Mouse (Mus musculus) limb, embryonic 15.5 days (tissue): ENCODE data around the gene Klrb1. TPM values are rescaled to one million over a fixed set of nuclear protein-coding genes. Genes with fewer than 3 reads are reported as not detected.
"Not testable (repeated sequence)": the region's sequence is repeated elsewhere in the genome, so short reads cannot be mapped to it uniquely, and the experiment has no call there.

ENCODE experiments used
- ATAC-seq: fragments of 200-750 bp; cut with Nextera tagmentation; 2 replicates; pipeline ENCODE4 v1.8.0; 2017; ENCODE audit warnings: low read depth, moderate TSS enrichment; ENCODE audit not compliant: insufficient number of reproducible peaks, low FRiP score, low TSS enrichment
- H3K27ac ChIP-seq: fragments of 300-500 bp; sonication (generic); 2 replicates; pipeline ENCODE4 v1.5.1; 2015; ENCODE audit warnings: moderate library complexity, mild to moderate bottlenecking, inconsistent platforms
- H3K27me3 ChIP-seq: fragments of 300-500 bp; sonication (generic); 2 replicates; pipeline ENCODE4 v1.6.1; 2015; ENCODE audit warnings: inconsistent platforms
- H3K36me3 ChIP-seq: fragments of 300-500 bp; sonication (generic); 2 replicates; pipeline ENCODE4 v1.6.1; 2015; ENCODE audit warnings: inconsistent platforms
- H3K4me1 ChIP-seq: fragments of 300-500 bp; sonication (generic); 2 replicates; pipeline ENCODE4 v1.6.1; 2015; ENCODE audit warnings: inconsistent platforms
- H3K4me2 ChIP-seq: fragments of 300-500 bp; sonication (generic); 2 replicates; pipeline ENCODE4 v1.6.1; 2015; ENCODE audit warnings: mild to moderate bottlenecking, inconsistent platforms
- H3K4me3 ChIP-seq: fragments of 300-500 bp; sonication (generic); 2 replicates; pipeline ENCODE4 v1.5.1; 2015; ENCODE audit warnings: mild to moderate bottlenecking, inconsistent platforms
- H3K9ac ChIP-seq: fragments of 300-500 bp; sonication (generic); 2 replicates; pipeline ENCODE4 v1.6.1; 2015; ENCODE audit warnings: inconsistent platforms
- H3K9me3 ChIP-seq: fragments of 300-500 bp; sonication (generic); 2 replicates; pipeline ENCODE4 v1.6.1; 2016; ENCODE audit warnings: inconsistent platforms
- WGBS: fragments of 180-500 bp; shearing (Covaris S2); methylation state at CpG from one replicate; pipeline ENCODE4 v1.1.7; 2015; 5-methylcytosine and 5-hydroxymethylcytosine counted together
- polyA plus RNA-seq: library from polyadenylated mRNA; unstranded; fragments of >200 nt; fragmentation: Nextera tagmentation; extraction: Ambion mirVana; gene quantifications from 2 replicates; pipeline ENCODE4 v1.2.1, GENCODE M21; 2015

Gene Klrb1
- polyA plus RNA-seq, 1 experiment from 2014 or later, result not detected

DNA sequence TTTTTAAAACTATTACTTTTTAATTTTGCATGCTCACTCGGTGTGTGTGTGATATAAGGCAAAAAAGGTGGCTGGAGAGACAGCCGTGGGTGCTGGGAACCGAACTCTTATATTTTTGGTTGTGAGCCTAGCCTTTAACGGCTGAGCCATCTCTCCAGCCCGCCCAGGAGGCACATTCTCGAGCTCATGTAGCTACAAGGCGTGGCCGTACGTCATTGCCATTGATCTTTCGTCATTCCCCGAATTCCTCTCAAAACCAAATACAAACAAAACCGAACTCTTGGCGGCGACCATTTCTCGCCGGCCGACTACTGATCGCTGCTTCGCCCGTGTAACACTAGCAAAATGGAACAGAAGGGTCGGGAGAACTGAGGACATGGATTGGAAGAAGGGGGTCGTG is 37.2 kb upstream of the Klrb1 start:
- Histone ChIP-seq H3K9ac (peak overlapping the region; percentile 61), H3K4me3 (peak overlapping the region; percentile 62), H3K4me2 (0 out of 2 replicates have a peak overlapping the region, but pooled peaks have one; percentile 19), H3K27ac (peak overlapping the region; percentile 93)
- H3K36me3 ChIP-seq, H3K4me1 ChIP-seq, H3K9me3 ChIP-seq, H3K27me3 ChIP-seq: not testable (repeated sequence)
- peak; percentile 21; the same call in 1 of the 2 replicates for ATAC-seq
- WGBS, result under 1% methylated on average over 22 of the region's 22 CpGs

DNA sequence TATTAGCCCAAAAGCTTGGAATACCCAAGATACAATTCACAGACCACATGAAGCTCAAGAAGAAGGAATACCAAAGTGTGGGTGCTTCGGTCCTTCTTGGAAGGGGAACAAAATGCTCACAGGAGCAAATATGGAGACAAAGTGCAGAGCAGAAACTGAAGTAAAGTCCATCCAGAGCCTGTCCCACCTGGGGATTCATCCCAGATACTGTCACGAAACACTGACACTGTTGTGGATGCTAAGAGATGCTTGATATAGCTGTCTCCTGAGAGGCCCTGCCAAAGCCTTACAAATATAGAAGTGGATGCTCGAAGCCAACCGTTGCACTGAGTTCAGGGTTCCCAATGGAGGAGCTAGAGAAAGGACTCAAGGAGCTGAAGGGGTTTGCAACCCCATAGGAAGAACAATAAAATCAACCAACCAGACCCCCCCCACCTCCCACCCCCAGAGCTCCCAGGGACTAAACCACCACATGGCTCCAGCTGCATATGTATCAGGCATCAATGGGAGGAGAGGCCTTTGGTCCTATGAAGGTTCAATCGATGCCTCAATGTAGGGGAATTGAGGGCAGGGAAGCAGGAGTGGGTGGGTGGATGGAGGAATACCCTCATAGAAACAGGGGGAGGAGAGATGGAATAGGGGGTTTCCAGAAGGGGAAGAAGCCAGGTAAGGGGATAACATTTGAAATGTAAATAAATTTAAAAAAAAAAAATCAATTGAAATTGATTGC is 36.5 kb upstream of the Klrb1 start:
- 82% methylated on average over 5 of the region's 5 CpGs for WGBS

DNA sequence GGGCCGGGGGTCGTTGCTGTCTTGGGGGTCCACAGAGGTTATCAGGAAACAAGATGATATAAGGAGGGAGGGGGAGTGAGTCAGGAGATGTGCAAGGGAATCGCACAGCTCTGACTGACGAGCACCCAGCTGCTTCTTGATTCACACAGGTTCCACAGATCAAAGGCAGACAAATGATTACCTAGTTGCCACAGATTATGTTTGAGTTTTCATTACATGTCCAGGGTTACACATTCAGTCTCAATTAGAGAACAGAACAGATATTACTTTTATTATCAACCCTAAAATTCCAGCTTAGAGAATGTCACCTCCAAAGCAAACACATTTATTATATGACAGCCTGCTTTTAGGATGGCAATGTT is 32.5 kb upstream of the Klrb1 start:
- H3K4me2 ChIP-seq, H3K9ac ChIP-seq, H3K36me3 ChIP-seq, H3K27ac ChIP-seq, H3K4me3 ChIP-seq, H3K9me3 ChIP-seq, H3K4me1 ChIP-seq, H3K27me3 ChIP-seq, ATAC-seq: not testable (repeated sequence)
- 38% methylated on average over 4 of the region's 4 CpGs for WGBS

More for the DNA sequence above, 36.5 kb upstream of the Klrb1 start:
- Histone ChIP-seq H3K36me3 (no peaks in the 10 kb centered on the region), H3K4me2 (no peak overlapping the region), H3K9ac (no peak overlapping the region), H3K27ac (no peak overlapping the region), H3K27me3 (no peaks in the 10 kb centered on the region), H3K9me3 (no peaks in the 10 kb centered on the region), H3K4me3 (peak overlapping the region; percentile 62; the same call in 1 of the 2 replicates), H3K4me1 (peaks cover 4% of the 10 kb centered on the region; the same call in 1 of the 2 replicates)
- ATAC-seq, result no peak

DNA sequence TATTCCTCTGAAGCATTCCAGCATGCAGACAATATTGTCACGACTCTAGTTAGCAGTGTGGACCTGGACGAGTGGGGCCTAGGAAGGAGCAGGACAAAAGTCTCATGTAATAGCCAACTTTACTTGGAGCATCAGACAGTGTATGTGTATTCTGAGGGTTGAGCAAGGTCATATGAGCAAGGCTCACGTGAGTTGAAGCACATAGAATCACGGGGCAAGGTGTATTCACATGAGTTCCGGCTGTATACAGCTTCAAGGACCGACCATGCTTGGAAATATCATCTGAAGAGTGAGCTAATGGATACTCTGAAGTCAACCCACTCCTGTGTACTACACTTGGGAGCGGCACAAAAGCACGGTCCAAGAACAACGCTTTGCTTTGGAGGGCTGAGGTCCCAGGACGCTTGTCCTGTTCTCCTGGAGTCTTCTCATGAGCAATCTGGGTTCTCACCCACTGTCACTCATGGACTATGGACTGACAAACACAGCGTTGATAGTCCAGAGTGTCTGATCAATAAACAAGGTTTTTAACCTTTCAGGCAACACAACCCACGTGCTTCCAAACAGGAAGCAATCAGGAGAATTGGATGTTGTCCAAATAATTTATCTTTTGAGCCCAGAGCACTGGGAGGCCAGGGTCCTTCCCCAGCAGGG is 32.0 kb upstream of the Klrb1 start:
- H3K27me3 ChIP-seq, ATAC-seq, H3K9me3 ChIP-seq, H3K9ac ChIP-seq, H3K36me3 ChIP-seq, H3K4me1 ChIP-seq: not testable (repeated sequence)
- WGBS, result 73% methylated on average over 12 of the region's 12 CpGs
- peak overlapping the region; percentile 20 for H3K4me2 ChIP-seq
- H3K27ac ChIP-seq, result peak overlapping the region; percentile 65
- 0 out of 2 replicates have a peak overlapping the region, but pooled peaks have one; percentile 7 for H3K4me3 ChIP-seq

DNA sequence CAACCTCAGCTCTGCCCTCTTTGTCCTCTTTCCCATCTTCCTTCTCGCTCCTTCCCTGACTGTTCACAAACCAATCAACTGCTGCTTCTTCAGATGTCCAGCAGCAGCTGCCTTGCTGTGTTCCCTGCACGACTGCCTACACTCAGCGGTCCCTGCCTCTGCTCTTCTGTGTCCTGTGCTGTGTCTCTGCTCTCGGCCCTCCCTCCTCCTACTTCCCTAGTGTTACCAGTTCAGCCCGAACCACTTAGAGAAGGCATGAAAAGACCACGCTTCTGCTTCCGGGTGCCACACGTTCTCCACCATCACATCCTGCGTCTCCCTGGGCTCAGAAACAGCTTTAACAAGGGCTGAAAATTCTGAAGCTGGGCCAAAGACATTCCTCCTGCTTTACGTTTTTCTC is 31.4 kb upstream of the Klrb1 start:
- 27% methylated on average over 9 of the region's 10 CpGs for WGBS
- Histone ChIP-seq H3K4me3 (0 out of 2 replicates have a peak overlapping the region, but pooled peaks have one; percentile 7), H3K27ac (peak overlapping the region; percentile 65), H3K4me2 (peak overlapping the region; percentile 20)
- not testable (repeated sequence) for ATAC-seq, H3K9ac ChIP-seq, H3K27me3 ChIP-seq, H3K9me3 ChIP-seq, H3K36me3 ChIP-seq, H3K4me1 ChIP-seq

DNA sequence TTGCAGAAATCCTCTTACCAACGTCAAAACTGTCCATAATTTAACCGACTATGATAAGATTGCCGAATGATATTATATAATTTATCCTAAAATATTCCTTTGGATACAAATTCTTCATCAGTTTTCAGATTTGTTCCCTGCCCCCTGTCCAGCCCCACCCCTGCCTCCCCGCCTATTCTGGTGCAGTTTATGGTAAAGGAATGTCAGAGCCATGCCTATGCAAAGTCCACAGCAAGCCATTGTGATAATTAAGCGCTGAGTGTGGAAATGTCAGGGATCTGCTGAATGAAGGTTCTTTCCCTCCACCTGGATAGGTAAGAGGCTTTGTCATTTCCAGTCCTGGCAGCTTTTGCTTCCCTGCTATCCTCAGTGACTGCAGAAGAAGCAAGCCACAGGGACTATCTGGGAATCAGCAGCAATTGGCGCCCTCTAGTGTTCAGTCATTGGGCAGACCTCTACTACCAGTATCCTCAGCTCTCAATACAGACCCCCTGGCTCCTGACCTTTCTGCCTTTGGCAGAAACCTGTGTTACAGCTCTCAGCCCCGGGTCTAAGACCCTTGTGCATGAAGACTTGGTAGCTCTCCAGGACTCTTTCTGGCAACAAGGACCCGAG is 30.9 kb upstream of the Klrb1 start:
- H3K9ac ChIP-seq, H3K9me3 ChIP-seq, H3K27ac ChIP-seq, H3K4me1 ChIP-seq, H3K36me3 ChIP-seq, H3K27me3 ChIP-seq, H3K4me2 ChIP-seq: not testable (repeated sequence)
- WGBS, result 37% methylated on average over 8 of the region's 8 CpGs
- ATAC-seq, result peak; percentile 85; the same call in 1 of the 2 replicates
- H3K4me3 ChIP-seq, result 0 out of 2 replicates have a peak overlapping the region, but pooled peaks have one; percentile 7

DNA sequence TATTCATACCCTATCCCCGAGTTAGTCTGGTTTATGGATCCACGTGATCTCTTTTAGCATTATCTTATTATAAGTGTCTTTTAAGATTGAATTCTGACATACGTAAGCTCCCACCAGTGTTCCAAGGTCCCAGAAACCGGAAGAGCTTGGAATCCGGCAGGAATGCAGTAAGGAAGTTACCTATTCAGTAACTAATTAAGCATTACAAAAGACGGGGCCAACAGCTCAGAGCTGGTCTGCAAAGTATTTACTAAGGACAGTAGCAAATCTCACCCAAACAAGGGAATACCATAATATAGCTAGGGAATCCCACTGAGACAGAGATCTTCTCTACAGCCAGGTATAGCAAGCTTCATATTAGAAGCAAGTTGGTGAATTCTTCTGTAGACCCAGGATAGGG is 24.1 kb upstream of the Klrb1 start:
- H3K4me3 ChIP-seq, H3K27ac ChIP-seq, ATAC-seq, H3K4me2 ChIP-seq, H3K4me1 ChIP-seq, H3K27me3 ChIP-seq, H3K9ac ChIP-seq, H3K36me3 ChIP-seq, H3K9me3 ChIP-seq: not testable (repeated sequence)
- 69% methylated on average over 6 of the region's 6 CpGs for WGBS

DNA sequence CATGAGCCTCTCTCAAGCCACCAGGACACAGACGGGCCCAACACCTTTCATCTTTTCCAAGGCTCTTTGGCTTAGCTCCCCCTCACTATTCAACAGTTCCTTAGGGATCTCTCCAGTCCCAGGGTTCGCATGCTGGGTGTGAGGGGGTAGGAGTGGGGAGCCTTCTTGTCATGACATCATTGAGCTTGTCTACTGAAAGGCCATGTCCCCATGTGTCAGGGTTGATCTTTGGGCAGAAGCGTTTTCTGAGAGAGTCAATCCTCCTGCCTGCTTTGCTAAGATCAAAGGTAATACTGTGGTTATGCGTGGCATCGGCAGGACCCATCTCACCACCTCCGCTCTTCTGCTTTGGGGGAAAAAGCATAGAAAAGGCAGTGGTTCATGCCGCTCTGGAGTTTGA is 14.6 kb upstream of the Klrb1 start:
- Histone ChIP-seq H3K27ac (no peak overlapping the region), H3K9me3 (no peaks in the 10 kb centered on the region), H3K27me3 (no peaks in the 10 kb centered on the region), H3K36me3 (no peaks in the 10 kb centered on the region), H3K9ac (no peak overlapping the region), H3K4me3 (no peak overlapping the region), H3K4me2 (no peak overlapping the region), H3K4me1 (no peaks in the 10 kb centered on the region)
- 84% methylated on average over 7 of the region's 7 CpGs for WGBS
- ATAC-seq, result no peak

DNA sequence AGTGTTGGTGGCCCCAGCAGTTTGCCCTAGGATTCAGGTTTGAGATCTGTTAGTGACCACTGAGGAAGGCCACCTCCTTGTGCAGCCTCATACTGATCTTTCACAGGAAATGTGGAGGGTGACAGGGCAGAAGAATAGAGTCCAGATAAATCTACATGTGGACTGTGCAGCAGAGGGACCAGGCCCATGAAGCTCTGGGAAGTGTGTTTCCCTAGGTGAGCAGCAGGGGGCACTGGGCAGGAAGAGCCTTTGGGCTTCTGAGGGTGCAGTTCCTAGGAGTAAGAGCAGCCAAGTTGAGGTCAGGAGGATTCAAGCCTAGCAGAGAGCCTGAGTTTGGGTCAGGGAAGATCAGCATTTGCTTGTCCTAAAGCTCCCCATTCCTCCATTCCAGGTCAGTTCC is 13.2 kb upstream of the Klrb1 start:
- Histone ChIP-seq H3K36me3 (no peaks in the 10 kb centered on the region), H3K9me3 (no peaks in the 10 kb centered on the region), H3K4me3 (no peak overlapping the region), H3K4me1 (no peaks in the 10 kb centered on the region), H3K9ac (no peak overlapping the region), H3K4me2 (no peak overlapping the region), H3K27me3 (no peaks in the 10 kb centered on the region), H3K27ac (no peak overlapping the region)
- ATAC-seq, result no peak

DNA sequence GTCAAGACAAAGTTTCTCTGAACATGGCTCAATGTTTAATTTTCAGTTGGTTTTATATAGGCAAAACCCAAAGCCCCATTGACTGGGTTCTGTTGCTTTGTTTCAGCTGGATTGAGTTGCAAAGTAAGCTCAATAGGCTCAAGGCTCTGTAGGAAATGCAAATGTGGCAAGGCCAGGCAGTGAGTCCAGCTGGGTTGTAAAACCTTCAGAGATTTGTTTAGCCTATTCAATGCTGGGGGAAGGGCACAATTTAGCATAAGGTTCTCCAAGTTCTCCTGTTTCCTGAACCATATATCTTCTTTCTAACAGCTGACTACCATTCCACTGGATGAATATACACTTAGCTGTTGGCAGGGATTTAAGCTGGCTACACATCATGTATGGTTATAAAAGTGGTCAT is 12.0 kb upstream of the Klrb1 start:
- Histone ChIP-seq H3K4me2 (no peak overlapping the region), H3K36me3 (no peaks in the 10 kb centered on the region), H3K4me3 (no peak overlapping the region), H3K9ac (no peak overlapping the region), H3K9me3 (no peaks in the 10 kb centered on the region), H3K27ac (no peak overlapping the region), H3K4me1 (no peaks in the 10 kb centered on the region), H3K27me3 (no peaks in the 10 kb centered on the region)
- ATAC-seq, result no peak

DNA sequence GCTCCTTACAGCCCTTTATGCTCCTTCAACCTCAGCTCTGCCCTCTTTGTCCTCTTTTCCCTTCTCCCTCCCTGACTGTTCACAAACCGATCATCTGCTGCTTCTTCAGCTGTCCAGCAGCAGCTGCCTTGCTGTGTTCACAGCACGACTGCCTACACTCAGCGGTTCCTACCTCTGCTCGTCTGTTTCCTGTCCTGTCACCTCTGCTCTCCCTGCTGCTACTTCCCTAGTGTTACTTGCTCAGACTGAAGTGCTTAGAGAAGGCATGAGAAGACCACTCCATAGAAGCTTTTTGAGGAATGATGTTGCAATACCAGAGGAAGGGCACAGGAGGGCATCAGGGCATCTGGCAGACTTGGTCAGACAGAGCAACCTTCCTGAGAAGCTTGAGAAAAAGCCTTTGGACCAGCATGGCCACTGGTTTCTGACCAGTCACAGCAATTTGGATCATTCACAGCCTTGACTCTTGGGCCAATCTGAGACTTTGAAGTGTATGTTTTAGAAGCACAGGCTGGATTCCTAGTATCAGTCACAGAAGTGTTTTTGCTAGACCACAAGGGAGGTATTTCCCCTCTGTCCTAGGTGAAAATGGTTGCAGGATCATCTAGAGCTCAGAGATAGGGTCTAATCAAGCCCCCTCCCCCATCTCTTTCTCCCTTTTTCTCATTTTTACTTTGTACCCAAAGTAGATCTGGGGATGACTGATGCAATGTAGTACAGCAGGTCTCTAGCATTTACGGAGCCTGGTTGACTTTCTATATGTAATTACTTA is 11.2 kb upstream of the Klrb1 start:
- Histone ChIP-seq H3K4me3 (no peak overlapping the region), H3K27ac (no peak overlapping the region), H3K9ac (no peak overlapping the region), H3K27me3 (no peaks in the 10 kb centered on the region), H3K9me3 (no peaks in the 10 kb centered on the region), H3K4me1 (no peaks in the 10 kb centered on the region), H3K36me3 (no peaks in the 10 kb centered on the region), H3K4me2 (no peak overlapping the region)
- no peak for ATAC-seq
- 57% methylated on average over 5 of the region's 5 CpGs for WGBS

DNA sequence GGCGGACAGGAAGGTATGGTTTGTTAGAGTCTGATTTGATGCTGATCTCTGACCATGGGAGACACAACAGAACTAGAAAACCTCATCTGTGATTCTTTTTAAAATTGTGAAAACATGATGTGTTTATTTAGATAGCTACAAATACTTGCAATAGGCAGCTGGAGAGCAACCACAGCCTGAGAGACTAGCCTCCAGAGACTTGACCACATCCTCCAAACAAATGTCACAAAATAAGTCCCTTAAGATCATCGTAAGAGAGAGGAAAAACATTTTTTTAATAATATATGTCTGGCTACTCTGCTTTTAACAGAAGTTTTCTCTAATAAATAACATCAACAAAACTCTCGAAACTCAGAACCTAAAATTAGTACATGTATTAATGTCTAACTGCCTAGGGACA is 9.2 kb upstream of the Klrb1 start:
- Histone ChIP-seq H3K27me3 (no peaks in the 10 kb centered on the region), H3K36me3 (no peaks in the 10 kb centered on the region), H3K9me3 (no peaks in the 10 kb centered on the region), H3K4me3 (no peak overlapping the region), H3K9ac (no peak overlapping the region), H3K4me2 (no peak overlapping the region), H3K4me1 (no peaks in the 10 kb centered on the region), H3K27ac (no peak overlapping the region)
- no peak for ATAC-seq
- WGBS, result 70% methylated on average over 3 of the region's 3 CpGs
